Mouse (Mus musculus) ES-E14 (cell line): Measurements from ENCODE around the gene Sbsn. TPM values are rescaled to one million over a fixed set of nuclear protein-coding genes. Genes with fewer than 3 reads are reported as not detected.
"Not testable (repeated sequence)": the region's sequence is repeated elsewhere in the genome, so short reads cannot be mapped to it uniquely, and the experiment has no call there.

Source experiments
- DNase-seq: peaks from one replicate; pipeline ENCODE4 v3.0.0-alpha.2; 2013; ENCODE audit warnings: low read depth, low spot score
- H3K27ac ChIP-seq: 2 replicates; pipeline ENCODE4 v1.5.1; 2012; ENCODE audit warnings: low read depth, mild to moderate bottlenecking, low read length, moderate library complexity, mixed read lengths; ENCODE audit not compliant: poor library complexity, insufficient read depth, severe bottlenecking
- H3K36me3 ChIP-seq: 2 replicates; pipeline ENCODE4 v1.6.1; 2012; ENCODE audit warnings: mild to moderate bottlenecking, low read length, moderate library complexity, mixed read lengths; ENCODE audit not compliant: control insufficient read depth, poor library complexity, insufficient read depth, severe bottlenecking
- H3K4me1 ChIP-seq, 2 experiments: fragments of 150-350 bp in 1 of 2; sonication (generic) in 1 of 2; 2 replicates each; pipeline ENCODE4 v1.6.1; 2012; ENCODE audit warnings: low read length in 2 of 2, mild to moderate bottlenecking in 1 of 2, mixed read lengths in 1 of 2; ENCODE audit not compliant: control insufficient read depth in 2 of 2, insufficient read depth in 2 of 2, poor library complexity in 1 of 2
- H3K4me3 ChIP-seq, 2 experiments: fragments of 150-350 bp in 1 of 2; sonication (generic) in 1 of 2; 2 replicates each; pipeline ENCODE4 v1.5.1; 2012; ENCODE audit warnings: low read length in 2 of 2, low read depth in 1 of 2, mild to moderate bottlenecking in 1 of 2, mixed read lengths in 1 of 2; ENCODE audit not compliant: insufficient read depth in 1 of 2, poor library complexity in 1 of 2, severe bottlenecking in 1 of 2
- H3K9ac ChIP-seq: 2 replicates; pipeline ENCODE4 v1.6.1; 2012; ENCODE audit warnings: low read depth, mild to moderate bottlenecking, low read length, mixed read lengths; ENCODE audit not compliant: poor library complexity, insufficient read depth, severe bottlenecking
- H3K9me3 ChIP-seq: fragments of 150-350 bp; sonication (generic); 2 replicates; pipeline ENCODE4 v1.6.1; 2012; ENCODE audit warnings: low read depth, mild to moderate bottlenecking, low read length; ENCODE audit not compliant: control insufficient read depth, insufficient read depth
- CHD2 ChIP-seq: IDR thresholded peaks from 2 replicates; pipeline ENCODE4 v1.6.1; 2014; ENCODE audit warnings: mild to moderate bottlenecking, low read depth, low read length, inconsistent platforms
- HCFC1 ChIP-seq: IDR thresholded peaks from 2 replicates; pipeline ENCODE4 v1.6.1; 2012; ENCODE audit warnings: low read length, inconsistent platforms, borderline replicate concordance; ENCODE audit not compliant: insufficient read depth
- MAFK ChIP-seq: IDR thresholded peaks from 2 replicates; pipeline ENCODE4 v1.6.1; 2014; ENCODE audit warnings: mild to moderate bottlenecking, low read depth, low read length, inconsistent platforms; ENCODE audit not compliant: insufficient read depth
- ZC3H11A ChIP-seq: IDR thresholded peaks from 2 replicates; pipeline ENCODE4 v1.6.1; 2012; ENCODE audit warnings: low read depth, mild to moderate bottlenecking, inconsistent platforms, low read length, borderline replicate concordance
- ZNF384 ChIP-seq: IDR thresholded peaks from 2 replicates; pipeline ENCODE4 v1.6.1; 2012; ENCODE audit warnings: low read depth, low read length, inconsistent platforms
- in situ Hi-C, 2 experiments: fragments of 600-800 bp; cut with MboI; formaldehyde crosslinking; loops; one replicate each; pipeline ENCODE4 v1.15.1; 2025; ENCODE audit warnings: low sequenced_read_pairs in 2 of 2, inconsistent platforms in 1 of 2; ENCODE audit not compliant: unreplicated experiment in 2 of 2
- total RNA-seq: library from RNA; depleted of rRNA; stranded (reverse); fragments of 300-350 nt; gene quantifications from 2 replicates; pipeline ENCODE4 v1.2.3, GENCODE M21; 2012

Sbsn gene
- total RNA-seq, 1 experiment, result 20.8 TPM

GRCm38 (mm10) chr7:30723274-30723953 is 27.9 kb upstream of the Sbsn start:
- Histone ChIP-seq H3K9me3 (no peaks in the 10 kb centered on the region), H3K36me3 (0 out of 2 replicates have a peak, but pooled peaks cover 4% of the 10 kb centered on the region), H3K4me3 (no peak overlapping the region), H3K27ac (no peak overlapping the region), H3K9ac (no peak overlapping the region), H3K4me1 (peaks cover 0 to 7% of the 10 kb centered on the region in 2 experiments; a peak in 1 of 4 replicates)
- DNase-seq, result no peak
- TF ChIP-seq CHD2, result no peak
- no peak for TF ChIP-seq ZC3H11A
- no peak for TF ChIP-seq MAFK
- TF ChIP-seq ZNF384, result no peak
- no peak for TF ChIP-seq HCFC1
- in situ Hi-C loops, result no loop called here

GRCm38 (mm10) chr7:30728214-30728613 is 23.1 kb upstream of the Sbsn start:
- in situ Hi-C loops, result no loop called here
- Histone ChIP-seq H3K9me3 (no peaks in the 10 kb centered on the region), H3K9ac (no peak overlapping the region), H3K4me3 (no peak overlapping the region; a peak in 2 of 4 replicates), H3K36me3 (peaks cover 4% of the 10 kb centered on the region; the same call in 1 of the 2 replicates), H3K4me1 (peaks cover 0 to 10% of the 10 kb centered on the region in 2 experiments; a peak in 1 of 4 replicates), H3K27ac (no peak overlapping the region)
- DNase-seq, result no peak
- TF ChIP-seq ZC3H11A (no peak), MAFK (no peak), CHD2 (no peak), ZNF384 (no peak), HCFC1 (no peak)

- H3K27ac ChIP-seq, result no peak overlapping the region
Measured at GRCm38 (mm10) chr7:30728739-30729395, 22.4 kb upstream of the Sbsn start.

GRCm38 (mm10) chr7:30729396-30730063 is 21.7 kb upstream of the Sbsn start, which contains the start of gene Tmem147:
Gene Tmem147 (minus strand): TSS chr7:30729540.
- H3K9ac ChIP-seq, result peak within 1 kb of the TSS; percentile 80
- peaks cover 0 to 10% of the 10 kb centered on the region in 2 experiments; a peak in 1 of 4 replicates for H3K4me1 ChIP-seq
- peak within 1 kb of the TSS; percentile 47; the same call in 1 of the 2 replicates for H3K27ac ChIP-seq
- DNase-seq, result peak; percentile 92
- in situ Hi-C loops, result no loop called here
- H3K36me3 ChIP-seq, result peaks cover 4% of the 10 kb centered on the region; the same call in 1 of the 2 replicates
- H3K4me3 ChIP-seq, result peak within 1 kb of the TSS; percentile 76 to 78
- TF ChIP-seq MAFK, result no peak
- TF ChIP-seq HCFC1, result peak; percentile 97
- no peaks in the 10 kb centered on the region for H3K9me3 ChIP-seq

More at GRCm38 (mm10) chr7:30728739-30729395, 22.4 kb upstream of the Sbsn start:
- no peak for DNase-seq
- H3K9ac ChIP-seq, result peak overlapping the region; percentile 80
- peak overlapping the region; percentile 76 to 78 for H3K4me3 ChIP-seq
- peaks cover 4% of the 10 kb centered on the region; the same call in 1 of the 2 replicates for H3K36me3 ChIP-seq
- H3K4me1 ChIP-seq, result peaks cover 0 to 10% of the 10 kb centered on the region in 2 experiments; a peak in 1 of 4 replicates
- no peak for TF ChIP-seq ZNF384
- TF ChIP-seq ZC3H11A, result no peak
- no peak for TF ChIP-seq MAFK
- no peak for TF ChIP-seq CHD2
- TF ChIP-seq HCFC1, result no peak
- H3K9me3 ChIP-seq, result no peaks in the 10 kb centered on the region
- in situ Hi-C loops, result no loop called here

- H3K9me3 ChIP-seq, H3K4me1 ChIP-seq, H3K27ac ChIP-seq, in situ Hi-C loops, H3K9ac ChIP-seq, DNase-seq, H3K36me3 ChIP-seq: not testable (repeated sequence)
- peak overlapping the region; percentile 76 to 78 for H3K4me3 ChIP-seq
Measured at GRCm38 (mm10) chr7:30730064-30730722, 21.1 kb upstream of the Sbsn start.
